27 mouse cellular contexts compared by ENCODE assay signal in genomic region chr10:107496402-107496801, GRCm38 (mm10). TPM values are rescaled to one million over a fixed set of nuclear protein-coding genes. Genes with fewer than 3 reads are reported as not detected.
"Had no signal": no experiment of that assay in that cellular context is flagged by ENCODE, and none has a peak within 500 bp of the region (broad histone marks: within the 10 kb centered on the region; RNA-seq: fewer than 3 reads in every experiment).

No protein-coding gene starts in this region.

- H3K27me3 ChIP-seq: lung, embryonic 15.5 days; neural tube, embryonic 13.5 days; neural tube, embryonic 15.5 days had no signal

- H3K36me3 ChIP-seq: lung, embryonic 15.5 days; midbrain, embryonic 10.5 days; midbrain, embryonic 12.5 days; neural tube, embryonic 13.5 days; neural tube, embryonic 15.5 days had no signal

- DNase-seq: liver, postnatal 0 days; lung, adult 2 months; lung, postnatal 14 days; lung, postnatal 36 days; midbrain, embryonic 14.5 days; retina, postnatal 1 day; right cerebral cortex, adult 18-20 months; right cerebral cortex, postnatal 25 days; right cerebral cortex, postnatal 4 days; spleen, adult 18-20 months; thymus, adult 18-20 months; thymus, postnatal 25 days; thymus, postnatal 4 days had no signal

- H3K9me3 ChIP-seq: lung, embryonic 15.5 days; midbrain, embryonic 10.5 days; midbrain, embryonic 12.5 days; neural tube, embryonic 13.5 days; neural tube, embryonic 15.5 days had no signal

- H3K4me3 ChIP-seq: lung, embryonic 15.5 days; midbrain, embryonic 10.5 days; midbrain, embryonic 12.5 days; myocyte; neural tube, embryonic 13.5 days; neural tube, embryonic 15.5 days had no signal

- ATAC-seq: liver, postnatal 0 days; lung, postnatal 0 days; midbrain, embryonic 16.5 days had no signal

- H3K9ac ChIP-seq: liver, postnatal 0 days; lung, embryonic 15.5 days; midbrain, embryonic 12.5 days; neural tube, embryonic 13.5 days; neural tube, embryonic 15.5 days had no signal

- H3K4me1 ChIP-seq: lung, embryonic 15.5 days; neural tube, embryonic 15.5 days had no signal

- H3K27ac ChIP-seq: lung, embryonic 15.5 days; macrophage; midbrain, embryonic 10.5 days; midbrain, embryonic 12.5 days; neural tube, embryonic 13.5 days; neural tube, embryonic 15.5 days had no signal

RNA-seq across cellular contexts. Expression of gene Myf6, which starts 1.9 kb away (rescaled TPM):
- total RNA-seq: megakaryocyte, adult 5-6 weeks; megakaryocyte-erythroid progenitor cell, adult 5-6 weeks had no signal
- polyA plus RNA-seq: liver, postnatal 0 days; macrophage; midbrain, embryonic 10.5 days; midbrain, embryonic 12.5 days; midbrain, embryonic 14.5 days; midbrain, embryonic 16.5 days; small intestine, adult 2 months; stomach, embryonic 14.5 days; urinary bladder, adult 2 months had no signal

RNA-seq across cellular contexts. Expression of gene Myf5, which starts 10.5 kb away (rescaled TPM):
- total RNA-seq: megakaryocyte, adult 5-6 weeks; megakaryocyte-erythroid progenitor cell, adult 5-6 weeks had no signal
- polyA plus RNA-seq: liver, postnatal 0 days; macrophage; midbrain, embryonic 12.5 days; midbrain, embryonic 14.5 days; small intestine, adult 2 months had no signal
